Mouse (Mus musculus) embryonic fibroblast, embryonic 13.5 days (primary cell): ENCODE results near the gene Rab27a. TPM values are rescaled to one million over a fixed set of nuclear protein-coding genes. Genes with fewer than 3 reads are reported as not detected.

ENCODE experiments used
- H3K27ac ChIP-seq: 2 replicates; pipeline ENCODE4 v1.5.1; 2012; ENCODE audit warnings: low read length, control low read depth, inconsistent platforms; ENCODE audit not compliant: insufficient read depth
- H3K4me1 ChIP-seq: 2 replicates; pipeline ENCODE4 v1.6.1; 2011; ENCODE audit warnings: low read length; ENCODE audit not compliant: control insufficient read depth, insufficient read depth
- H3K4me3 ChIP-seq: 2 replicates; pipeline ENCODE4 v1.5.1; 2011; ENCODE audit warnings: mild to moderate bottlenecking, control low read depth, low read length; ENCODE audit not compliant: insufficient read depth
- CTCF ChIP-seq: IDR thresholded peaks from 2 replicates; pipeline ENCODE4 v1.5.1; 2011; ENCODE audit warnings: mild to moderate bottlenecking, control low read depth, low read length, moderate library complexity, borderline replicate concordance; ENCODE audit not compliant: insufficient read depth
- POLR2A ChIP-seq: IDR thresholded peaks from 2 replicates; pipeline ENCODE4 v1.6.1; 2011; ENCODE audit warnings: low read depth, mild to moderate bottlenecking, control low read depth, low read length, moderate library complexity
- polyA plus RNA-seq: library from polyadenylated mRNA; stranded (reverse); fragments of >200 nt; gene quantifications from 2 replicates; pipeline ENCODE4 v1.2.4, GENCODE M21; 2011; ENCODE audit warnings: low read depth; ENCODE audit not compliant: missing spikeins, insufficient read length

Gene Rab27a
- polyA plus RNA-seq, 1 experiment: 5.1 TPM

DNA sequence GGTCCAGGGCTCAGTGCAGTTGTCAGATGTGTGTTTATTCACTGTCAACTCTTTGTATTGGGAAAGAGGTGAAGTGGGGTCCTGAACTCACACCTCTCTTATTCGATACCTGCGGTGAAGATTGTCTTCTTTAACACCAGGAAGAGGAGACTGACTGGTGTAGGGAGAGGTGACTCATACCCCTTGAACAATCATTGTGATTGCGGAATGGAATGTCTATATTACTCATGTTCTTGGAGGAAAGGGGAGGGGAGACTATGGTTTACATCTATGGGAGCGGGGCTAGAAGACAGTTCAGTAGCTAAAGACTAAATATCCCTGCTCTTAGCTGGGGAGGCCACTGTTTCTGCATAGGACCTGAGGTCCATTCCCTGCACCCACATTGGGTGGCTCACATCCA lies 85.9 kb downstream of the Rab27a start:
- TF ChIP-seq POLR2A: no peak
- TF ChIP-seq CTCF: no peak
- H3K4me1 ChIP-seq: peaks cover 5% of the 10 kb centered on the region; the same call in 1 of the 2 replicates
- no peak overlapping the region for H3K27ac ChIP-seq
- H3K4me3 ChIP-seq: no peak overlapping the region

DNA sequence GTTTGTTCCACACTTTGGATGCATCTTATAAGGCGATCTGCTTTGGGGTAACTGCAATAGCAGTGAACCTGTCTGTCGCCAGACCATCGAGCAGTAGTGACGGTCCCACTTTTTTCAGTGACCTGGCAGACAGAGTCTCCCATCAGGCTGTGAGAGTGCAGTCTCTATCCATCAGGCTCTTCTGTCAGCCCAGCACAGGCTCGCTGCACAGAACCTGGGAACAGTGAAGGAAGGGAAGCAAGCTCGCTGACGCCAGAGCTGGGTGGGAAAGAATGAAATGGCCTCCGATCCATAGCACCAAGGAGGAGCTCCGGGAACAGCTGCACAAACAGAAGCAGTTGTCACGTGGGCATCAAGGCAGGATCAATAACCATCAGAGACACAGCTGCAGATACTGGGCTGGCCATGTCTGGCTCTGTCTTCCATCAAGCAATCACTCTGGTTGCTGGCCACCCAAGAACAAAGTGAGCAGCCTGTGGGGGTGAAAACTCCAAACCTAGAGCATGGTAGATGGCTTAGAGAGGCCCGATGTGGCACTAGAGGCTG lies 92.8 kb downstream of the Rab27a start:
- H3K4me1 ChIP-seq: no peaks in the 10 kb centered on the region
- TF ChIP-seq POLR2A (no peak), CTCF (no peak)
- no peak overlapping the region for H3K27ac ChIP-seq
- no peak overlapping the region for H3K4me3 ChIP-seq

Other genes starting within 250 kb of the Rab27a start
- gene Prtg, start 238.0 kb upstream of the Rab27a start, polyA plus RNA-seq: 0.32 and 0.37 TPM in 2 replicates
- gene Pygo1, start 119.2 kb upstream of the Rab27a start, polyA plus RNA-seq: 5.0 and 8.0 TPM in 2 replicates
- 0.86 and 0.95 TPM in 2 replicates for gene Dyx1c1, start 86.1 kb upstream of the Rab27a start, polyA plus RNA-seq
- gene Gm44503, start 86.0 kb upstream of the Rab27a start, polyA plus RNA-seq: 0.30 TPM in 1 of 2 replicates, not detected in the other
- 5.5 and 6.5 TPM in 2 replicates for gene Ccpg1os, start 59.5 kb upstream of the Rab27a start, polyA plus RNA-seq
- 28.1 and 30.7 TPM in 2 replicates for gene Ccpg1, start 59.4 kb upstream of the Rab27a start, polyA plus RNA-seq
- 15.9 and 17.5 TPM in 2 replicates for gene Pigb, start 4.5 kb upstream of the Rab27a start, polyA plus RNA-seq
- gene Khdc3, start 57.0 kb downstream of the Rab27a start, polyA plus RNA-seq: not detected in 2 replicates
- not detected in 2 replicates for gene Gm20509, start 57.6 kb downstream of the Rab27a start, polyA plus RNA-seq
- gene Rsl24d1, start 68.6 kb downstream of the Rab27a start, polyA plus RNA-seq: 49.7 and 60.8 TPM in 2 replicates